Mouse (Mus musculus): Measurements from ENCODE around the gene Kdsr.

GRCm38 (mm10) chr1:106760750-106761149 is 1.2 kb upstream of the Kdsr start:
- TF ChIP-seq CTCF (IDR thresholded peaks at IDR 0.05; ENCODE audit: low read depth) (no peak), EP300 (optimal IDR thresholded peaks at IDR 0.05) (no peak)

All from stomach, postnatal 0 days (tissue).